Mouse (Mus musculus): Measurements from ENCODE around the gene Psmc3. TPM values are rescaled to one million over a fixed set of nuclear protein-coding genes. Genes with fewer than 3 reads are reported as not detected.

Psmc3 gene
- polyA plus RNA-seq, 1 experiment from 2014 or later, result 155 TPM

- Histone ChIP-seq H3K27me3 (replicated peaks; ENCODE audit: control insufficient read depth, insufficient read depth, low read length) (no peaks in the 10 kb centered on the region), H3K4me3 (ENCODE audit: low read depth, low read length) (peak overlapping the region; percentile 44), H3K36me3 (ENCODE audit: control insufficient read depth, insufficient read depth) (no peaks in the 10 kb centered on the region), H3K4me2 (replicated peaks; ENCODE audit: low read depth) (peak overlapping the region; percentile 92), H3K9ac (ENCODE audit: low read depth, low read length) (no peak overlapping the region), H3K9me3 (ENCODE audit: control insufficient read depth) (no peaks in the 10 kb centered on the region), H3K27ac (ENCODE audit: low read depth, low read length) (no peak overlapping the region), H3K4me1 (replicated peaks; ENCODE audit: control insufficient read depth, insufficient read depth, low read length) (no peaks in the 10 kb centered on the region)
- TF ChIP-seq CTCF (IDR thresholded peaks at IDR 0.05; ENCODE audit: low read depth), result no peak
- WGBS, result 20% methylated on average over 12 of the region's 12 CpGs
- ATAC-seq, result no peak
Measured at GRCm38 (mm10) chr2:91077957-91078313, 24.1 kb downstream of the Psmc3 start.

DNA sequence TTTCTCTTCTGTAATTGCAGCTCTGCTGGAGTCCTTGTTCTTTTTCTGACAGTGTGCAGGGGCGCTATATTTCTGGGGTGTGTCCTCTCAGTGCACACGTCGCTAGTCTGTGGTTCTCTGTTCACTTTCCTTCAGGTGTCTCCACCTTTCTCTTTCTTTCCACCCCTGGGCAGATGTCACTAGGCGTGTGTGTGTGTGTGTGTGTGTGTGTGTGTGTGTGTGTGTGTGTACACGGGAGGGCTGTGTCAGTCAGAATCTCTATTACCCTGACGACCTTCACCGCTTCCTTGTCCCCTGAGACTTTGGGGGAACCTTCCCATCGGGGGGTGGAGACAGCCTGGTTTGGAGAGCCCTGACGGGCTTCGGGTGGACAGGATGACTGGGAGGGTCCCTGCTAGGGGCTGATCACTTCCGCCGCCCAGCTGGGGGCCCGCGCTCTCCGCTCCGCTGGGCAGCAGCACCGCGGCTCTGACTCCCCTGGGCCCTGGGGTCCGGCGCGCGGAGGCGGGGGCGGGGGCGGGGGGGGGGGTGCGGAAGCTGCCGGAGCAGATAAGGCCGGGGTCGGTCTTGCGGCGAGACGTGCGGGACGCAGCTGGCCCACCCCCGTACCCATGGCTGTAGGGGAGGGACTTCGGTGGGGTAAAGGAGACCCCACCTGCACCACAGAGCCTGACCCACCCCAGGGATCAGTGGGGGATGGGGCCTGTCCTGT, 24.7 kb downstream of the Psmc3 start:
- Histone ChIP-seq H3K9ac (ENCODE audit: low read depth, low read length) (peak overlapping the region; percentile 45), H3K27me3 (replicated peaks; ENCODE audit: control insufficient read depth, insufficient read depth, low read length) (no peaks in the 10 kb centered on the region), H3K9me3 (ENCODE audit: control insufficient read depth) (no peaks in the 10 kb centered on the region), H3K4me1 (replicated peaks; ENCODE audit: control insufficient read depth, insufficient read depth, low read length) (no peaks in the 10 kb centered on the region), H3K36me3 (ENCODE audit: control insufficient read depth, insufficient read depth) (no peaks in the 10 kb centered on the region), H3K27ac (ENCODE audit: low read depth, low read length) (no peak overlapping the region), H3K4me2 (replicated peaks; ENCODE audit: low read depth) (peak overlapping the region; percentile 92), H3K4me3 (ENCODE audit: low read depth, low read length) (peak overlapping the region; percentile 44)
- ATAC-seq, result peak; percentile 42
- WGBS, result under 1% methylated on average over 29 of the region's 36 CpGs
- TF ChIP-seq CTCF (IDR thresholded peaks at IDR 0.05; ENCODE audit: low read depth), result peak; percentile 20; the same call in 1 of the 2 replicates

DNA sequence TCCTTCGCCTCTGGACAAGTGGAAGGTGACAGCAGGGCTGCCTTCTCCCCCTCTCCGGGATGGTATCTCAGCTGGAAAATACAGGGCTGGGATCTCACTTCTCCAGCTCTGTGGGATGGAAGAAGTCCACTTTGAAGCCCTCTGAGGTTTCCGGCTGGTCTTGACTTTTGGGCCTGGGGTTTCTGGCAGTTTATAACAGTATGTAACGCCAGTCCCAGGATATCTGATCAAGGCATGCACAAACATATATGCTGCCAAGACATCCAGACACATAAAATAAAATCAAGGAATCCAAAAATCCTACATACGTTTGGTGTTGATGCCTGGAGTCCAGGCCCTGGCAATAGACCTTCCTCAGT, 25.2 kb downstream of the Psmc3 start:
- Histone ChIP-seq H3K4me2 (replicated peaks; ENCODE audit: low read depth) (peak overlapping the region; percentile 92), H3K27ac (ENCODE audit: low read depth, low read length) (no peak overlapping the region), H3K4me1 (replicated peaks; ENCODE audit: control insufficient read depth, insufficient read depth, low read length) (no peaks in the 10 kb centered on the region), H3K27me3 (replicated peaks; ENCODE audit: control insufficient read depth, insufficient read depth, low read length) (no peaks in the 10 kb centered on the region), H3K9me3 (ENCODE audit: control insufficient read depth) (no peaks in the 10 kb centered on the region), H3K4me3 (ENCODE audit: low read depth, low read length) (peak overlapping the region; percentile 44), H3K36me3 (ENCODE audit: control insufficient read depth, insufficient read depth) (no peaks in the 10 kb centered on the region), H3K9ac (ENCODE audit: low read depth, low read length) (peak overlapping the region; percentile 45)
- TF ChIP-seq CTCF (IDR thresholded peaks at IDR 0.05; ENCODE audit: low read depth), result no peak
- 34% methylated on average over 5 of the region's 5 CpGs for WGBS
- ATAC-seq, result no peak

- no peaks in the 10 kb centered on the region for H3K9me3 ChIP-seq (ENCODE audit: control insufficient read depth)
- H3K4me2 ChIP-seq (replicated peaks; ENCODE audit: low read depth), result no peak overlapping the region
- ATAC-seq, result no peak
- no peaks in the 10 kb centered on the region for H3K36me3 ChIP-seq (ENCODE audit: control insufficient read depth, insufficient read depth)
- no peak overlapping the region for H3K9ac ChIP-seq (ENCODE audit: low read depth, low read length)
- no peak overlapping the region for H3K27ac ChIP-seq (ENCODE audit: low read depth, low read length)
- no peak overlapping the region for H3K4me3 ChIP-seq (ENCODE audit: low read depth, low read length)
- H3K4me1 ChIP-seq (replicated peaks; ENCODE audit: control insufficient read depth, insufficient read depth, low read length), result no peaks in the 10 kb centered on the region
- TF ChIP-seq CTCF (IDR thresholded peaks at IDR 0.05; ENCODE audit: low read depth), result no peak
- no peaks in the 10 kb centered on the region for H3K27me3 ChIP-seq (replicated peaks; ENCODE audit: control insufficient read depth, insufficient read depth, low read length)
- WGBS, result 71% methylated on average over 8 of the region's 8 CpGs
Measured at GRCm38 (mm10) chr2:91080784-91081513, 27.1 kb downstream of the Psmc3 start.

DNA sequence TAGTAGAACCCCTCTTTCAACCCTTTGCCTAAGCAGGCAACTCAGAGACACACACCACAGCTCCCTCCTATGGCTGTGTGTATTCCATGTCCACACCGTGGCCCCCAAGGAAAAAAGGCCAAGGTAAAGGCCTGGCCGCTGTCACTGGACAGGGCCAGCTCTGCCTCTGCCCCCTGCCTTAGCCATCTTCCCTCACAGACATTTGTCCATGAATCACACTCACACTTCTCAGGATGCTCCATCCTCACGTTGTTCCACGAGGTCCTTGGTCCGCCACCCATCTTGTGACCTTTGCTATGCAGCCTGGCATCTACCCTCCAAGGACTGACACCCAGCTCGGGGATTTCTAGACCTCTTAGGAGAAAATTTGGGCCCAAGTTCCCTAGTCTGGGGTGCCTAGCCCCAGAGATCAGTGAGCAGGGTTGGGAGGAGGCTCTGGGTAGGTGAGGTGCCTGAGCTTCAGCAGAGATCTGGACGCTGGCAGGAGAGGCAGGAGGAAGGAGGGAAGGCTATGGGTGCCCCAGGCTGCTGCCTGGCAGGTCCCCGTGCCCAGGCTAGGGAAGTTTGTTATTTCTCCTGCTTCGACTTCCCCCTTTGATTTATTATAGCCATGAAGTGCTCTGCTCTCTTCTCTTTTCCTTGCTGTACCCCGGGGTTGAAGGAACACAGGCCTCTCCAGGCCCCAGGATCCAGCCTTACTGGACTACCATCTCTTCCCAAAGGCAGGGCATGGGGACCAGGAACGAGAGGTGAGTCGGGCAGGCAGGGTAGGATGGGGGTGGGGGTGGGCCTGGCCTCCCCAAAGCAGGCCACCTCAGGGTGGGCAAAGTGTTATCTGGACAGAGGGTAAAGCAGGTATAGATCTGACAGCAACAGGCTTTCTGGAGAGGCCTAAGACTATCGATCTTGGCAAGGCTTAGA, 28.2 kb downstream of the Psmc3 start, which contains the start of gene Spi1:
Gene Spi1 (plus strand): TSS at position 616 of the 921 bp plus-strand sequence.
- no peak within 1 kb of the TSS for H3K27ac ChIP-seq (ENCODE audit: low read depth, low read length)
- no peaks in the 10 kb centered on the region for H3K27me3 ChIP-seq (replicated peaks; ENCODE audit: control insufficient read depth, insufficient read depth, low read length)
- no peak within 1 kb of the TSS for H3K4me3 ChIP-seq (ENCODE audit: low read depth, low read length)

DNA sequence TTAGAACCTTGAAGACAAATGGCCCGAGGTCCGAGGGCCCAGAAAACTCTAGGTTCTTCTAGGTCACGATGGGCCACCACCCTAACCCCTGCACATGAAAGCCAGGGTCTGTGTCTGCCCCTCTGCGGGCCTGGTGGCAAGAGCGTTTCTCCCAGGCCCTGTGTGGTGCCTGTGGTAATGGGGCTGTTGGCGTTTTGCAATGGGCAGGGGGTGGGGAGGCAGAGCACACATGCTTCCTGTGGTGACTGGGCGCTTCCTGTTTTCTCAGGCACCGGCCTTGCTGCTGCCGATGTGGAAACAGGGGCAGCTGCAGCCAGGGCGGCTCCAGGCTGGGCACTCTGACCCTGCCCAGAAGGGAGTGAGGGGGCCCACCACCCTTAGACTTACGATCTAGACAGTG, 29.0 kb downstream of the Psmc3 start:
- Histone ChIP-seq H3K27me3 (replicated peaks; ENCODE audit: control insufficient read depth, insufficient read depth, low read length) (no peaks in the 10 kb centered on the region), H3K4me3 (ENCODE audit: low read depth, low read length) (no peak overlapping the region), H3K36me3 (ENCODE audit: control insufficient read depth, insufficient read depth) (no peaks in the 10 kb centered on the region), H3K9ac (ENCODE audit: low read depth, low read length) (no peak overlapping the region), H3K4me1 (replicated peaks; ENCODE audit: control insufficient read depth, insufficient read depth, low read length) (no peaks in the 10 kb centered on the region), H3K27ac (ENCODE audit: low read depth, low read length) (no peak overlapping the region), H3K9me3 (ENCODE audit: control insufficient read depth) (no peaks in the 10 kb centered on the region), H3K4me2 (replicated peaks; ENCODE audit: low read depth) (no peak overlapping the region)
- ATAC-seq, result no peak
- no peak for TF ChIP-seq CTCF (IDR thresholded peaks at IDR 0.05; ENCODE audit: low read depth)
- 59% methylated on average over 11 of the region's 11 CpGs for WGBS

More for the DNA sequence above, 28.2 kb downstream of the Psmc3 start, which contains the start of gene Spi1:
- Histone ChIP-seq H3K9me3 (ENCODE audit: control insufficient read depth) (no peaks in the 10 kb centered on the region), H3K4me2 (replicated peaks; ENCODE audit: low read depth) (no peak within 1 kb of the TSS), H3K4me1 (replicated peaks; ENCODE audit: control insufficient read depth, insufficient read depth, low read length) (no peaks in the 10 kb centered on the region), H3K9ac (ENCODE audit: low read depth, low read length) (no peak within 1 kb of the TSS), H3K36me3 (ENCODE audit: control insufficient read depth, insufficient read depth) (no peaks in the 10 kb centered on the region)
- no peak for TF ChIP-seq CTCF (IDR thresholded peaks at IDR 0.05; ENCODE audit: low read depth)
- WGBS, result 79% methylated on average over 13 of the region's 13 CpGs
- no peak for ATAC-seq

Data from intestine, postnatal 0 days (tissue).